Mouse (Mus musculus): ENCODE data around the gene Hgd.

Hgd gene

DNA sequence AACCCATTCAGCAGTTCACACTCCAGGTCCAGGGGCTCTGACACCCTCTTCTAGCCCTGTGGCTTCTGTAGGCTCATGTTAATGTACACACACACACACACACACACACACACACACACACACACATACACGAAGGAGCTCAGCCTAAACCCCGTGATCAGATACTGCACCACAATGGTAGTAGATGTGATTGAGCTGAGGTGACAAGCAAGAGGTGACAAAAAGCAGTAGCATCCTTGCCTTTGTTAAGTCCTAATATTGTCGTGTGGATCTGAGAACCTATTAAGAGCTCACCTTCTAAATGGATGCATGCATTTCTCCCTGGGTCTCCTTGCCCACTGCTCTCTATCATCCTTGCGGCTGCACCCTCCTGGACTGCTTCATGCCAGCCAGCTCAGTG is 698 bp downstream of the Hgd start:
- no peak for DNase-seq (ENCODE audit: low read depth, low spot score)

DNA sequence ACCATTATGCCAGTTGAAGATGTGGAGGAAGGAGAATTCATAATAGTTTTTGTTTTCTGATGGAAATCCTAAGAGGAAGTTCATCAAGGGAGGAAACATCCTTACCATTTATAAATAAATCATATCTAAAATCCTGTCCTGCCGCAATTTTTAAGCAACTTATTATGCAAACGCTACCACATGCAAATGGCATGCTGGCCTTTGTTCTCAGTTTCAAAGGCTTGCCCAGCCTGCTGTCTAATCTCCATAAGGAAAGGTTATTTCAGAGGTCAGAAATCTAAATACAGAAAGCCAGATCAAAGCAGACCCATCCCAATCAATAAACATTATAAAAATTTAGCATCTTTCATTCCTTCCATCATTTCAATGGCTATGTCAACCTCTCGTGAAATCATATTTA is 1.9 kb downstream of the Hgd start:
- DNase-seq (ENCODE audit: low read depth, low spot score), result no peak

DNA sequence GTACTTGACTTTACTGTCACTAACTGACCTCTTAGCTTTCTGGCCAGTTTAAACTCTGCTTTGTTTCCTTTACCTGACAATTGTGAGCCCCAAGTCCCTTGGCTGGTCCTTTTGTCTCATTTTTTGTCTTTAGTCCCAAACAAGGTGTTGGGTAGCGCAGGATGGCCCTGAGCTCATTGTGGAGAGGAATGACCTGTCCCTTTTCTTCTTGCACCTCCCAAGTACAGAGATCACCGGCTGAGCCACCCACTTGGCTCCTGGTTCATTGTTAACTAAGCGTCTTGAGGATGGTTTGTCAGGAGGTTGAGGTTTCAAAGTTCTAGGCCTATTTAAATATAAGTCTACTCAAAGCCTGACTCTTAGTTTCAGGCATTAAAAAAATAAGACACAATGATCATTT is 3.4 kb downstream of the Hgd start:
- no peak for DNase-seq (ENCODE audit: low read depth, low spot score)

DNA sequence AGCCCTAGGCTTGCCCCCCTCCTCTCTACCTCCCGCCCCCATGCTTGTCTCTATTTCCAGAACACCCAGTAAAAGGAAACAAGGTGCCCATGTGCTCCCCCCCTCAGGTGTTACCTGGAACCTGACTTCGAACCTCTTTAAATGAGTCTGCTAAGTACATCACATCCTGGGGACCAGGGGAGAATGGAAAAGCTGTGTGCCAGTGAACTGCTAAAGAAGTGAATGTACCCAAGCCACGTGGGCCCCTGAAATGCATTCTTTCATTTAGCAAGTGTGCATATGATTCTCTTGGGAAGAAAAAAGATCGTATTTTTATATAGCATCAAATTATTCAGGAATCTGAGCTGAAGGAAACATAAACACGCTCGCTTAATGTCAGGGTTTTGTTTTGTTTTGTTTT is 3.8 kb downstream of the Hgd start:
- no peak for DNase-seq (ENCODE audit: low read depth, low spot score)

DNA sequence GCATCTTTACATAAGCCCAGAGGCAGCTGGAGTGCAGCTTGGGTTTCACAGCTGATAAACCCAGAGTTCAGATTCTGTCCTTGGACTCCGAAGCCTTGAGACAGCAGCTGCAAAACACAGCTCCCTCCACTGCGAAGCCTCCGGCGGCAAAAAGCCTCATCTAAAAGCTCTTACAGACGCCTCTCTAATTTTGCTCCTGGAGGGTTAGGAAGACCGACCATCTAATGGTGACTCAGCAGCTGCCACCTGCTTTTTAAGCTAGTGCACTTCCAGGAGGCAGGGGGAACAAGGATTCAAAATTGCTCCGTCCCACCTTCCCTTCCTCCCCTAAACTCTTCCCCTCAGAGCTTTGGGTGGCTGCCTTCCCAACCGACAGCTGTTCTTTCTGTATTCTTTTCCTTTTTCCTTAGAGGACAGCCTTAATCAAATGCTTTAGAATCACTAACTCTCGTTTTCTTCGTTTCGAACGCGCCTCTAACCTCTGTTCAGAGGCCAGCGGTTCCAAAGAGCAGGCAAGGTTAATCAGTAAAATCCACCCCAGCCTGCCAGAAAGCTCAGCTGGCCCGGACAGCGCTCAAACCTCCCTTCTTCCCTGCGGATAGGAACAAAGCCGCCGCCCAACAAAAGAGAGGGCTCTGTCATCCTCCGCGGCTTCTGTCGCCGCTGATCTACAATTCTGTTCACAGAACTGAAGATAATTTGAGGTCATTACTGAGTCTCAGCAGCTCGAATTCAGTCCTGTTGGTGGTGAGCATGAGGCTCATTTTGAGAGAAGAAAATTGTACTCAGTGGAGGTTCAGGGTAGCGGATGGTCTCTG is 4.5 kb downstream of the Hgd start:
- DNase-seq (ENCODE audit: low read depth, low spot score), result peak; percentile 11

DNA sequence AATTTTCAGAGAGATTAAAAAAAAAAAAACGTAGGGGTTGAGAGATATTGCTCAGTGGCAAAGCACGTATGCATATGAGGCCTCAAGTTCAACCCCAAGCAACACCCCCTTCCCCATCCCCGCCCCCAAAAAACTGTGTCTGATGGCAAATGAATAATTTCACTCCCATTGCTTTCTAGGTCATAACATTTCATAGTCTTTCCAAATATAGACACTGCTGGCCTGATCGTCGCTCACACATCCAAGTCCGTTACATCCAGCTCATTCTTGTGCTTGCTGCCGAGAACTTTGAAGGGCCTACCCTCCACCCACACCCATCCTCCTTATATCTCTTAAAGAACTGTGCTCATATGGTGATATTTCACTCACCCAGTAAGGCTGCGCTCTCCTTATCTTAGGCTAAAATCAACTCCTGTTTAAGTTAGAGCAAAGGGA is 5.2 kb downstream of the Hgd start:
- no peak for DNase-seq (ENCODE audit: low read depth, low spot score)

DNA sequence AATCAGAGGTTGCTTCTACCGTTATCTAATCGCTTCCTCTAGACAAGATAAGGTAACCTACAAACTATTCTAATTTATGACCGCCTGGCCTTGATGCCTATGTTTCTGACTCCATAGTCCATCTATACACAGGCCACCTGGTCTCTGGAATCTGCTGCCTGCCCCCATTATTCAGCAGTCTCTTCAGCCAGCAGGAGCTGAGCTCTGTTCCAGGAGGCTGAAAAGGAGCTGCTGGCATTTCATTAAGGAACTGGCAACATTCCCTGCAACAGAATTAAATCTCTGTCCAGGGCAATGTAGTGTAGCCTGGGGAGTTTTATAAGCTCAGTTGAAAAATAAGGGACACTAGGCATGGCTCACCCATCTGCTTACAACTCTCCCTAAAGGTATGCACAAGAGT is 11.0 kb downstream of the Hgd start:
- DNase-seq (ENCODE audit: low read depth, low spot score), result no peak

DNA sequence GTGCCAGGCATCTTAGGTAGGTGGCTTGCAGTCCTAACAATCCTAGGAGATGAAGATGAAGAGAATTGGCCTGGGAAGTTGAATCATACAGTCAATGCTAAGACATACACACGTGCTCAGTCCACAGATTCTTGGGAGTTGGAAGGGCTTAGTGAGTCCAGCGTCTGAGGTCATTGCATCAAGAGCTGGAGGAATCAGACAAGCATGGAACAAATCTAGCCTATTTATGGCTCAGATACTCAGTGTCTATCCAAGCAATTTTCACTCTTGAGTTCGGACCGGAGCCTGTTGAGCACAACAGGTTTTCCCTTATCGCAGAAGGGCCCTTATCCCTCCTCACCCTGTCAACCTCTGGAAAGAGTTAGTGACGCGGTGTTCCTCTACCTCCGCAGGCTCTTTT is 11.6 kb downstream of the Hgd start:
- no peak for DNase-seq (ENCODE audit: low read depth, low spot score)

DNA sequence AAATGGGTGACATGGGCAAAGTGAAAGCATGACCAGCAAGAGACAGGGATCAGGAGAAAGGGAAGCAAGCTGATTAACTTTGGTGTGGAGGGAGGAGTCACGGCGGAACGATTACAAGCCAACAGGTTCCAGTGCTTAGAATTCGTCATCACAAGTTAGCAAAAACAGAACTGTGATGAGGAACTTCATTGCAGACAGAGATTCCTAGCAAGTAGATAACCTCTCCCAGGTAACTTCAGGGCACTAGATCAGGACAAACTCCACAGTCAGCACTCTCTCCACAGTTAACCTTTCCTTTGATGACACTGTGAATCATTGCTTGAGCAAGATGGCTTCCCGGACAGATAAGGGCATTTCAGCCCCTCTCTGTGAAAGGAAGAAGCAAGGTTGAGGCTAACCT is 17.5 kb downstream of the Hgd start:
- DNase-seq (ENCODE audit: low read depth, low spot score), result no peak

DNA sequence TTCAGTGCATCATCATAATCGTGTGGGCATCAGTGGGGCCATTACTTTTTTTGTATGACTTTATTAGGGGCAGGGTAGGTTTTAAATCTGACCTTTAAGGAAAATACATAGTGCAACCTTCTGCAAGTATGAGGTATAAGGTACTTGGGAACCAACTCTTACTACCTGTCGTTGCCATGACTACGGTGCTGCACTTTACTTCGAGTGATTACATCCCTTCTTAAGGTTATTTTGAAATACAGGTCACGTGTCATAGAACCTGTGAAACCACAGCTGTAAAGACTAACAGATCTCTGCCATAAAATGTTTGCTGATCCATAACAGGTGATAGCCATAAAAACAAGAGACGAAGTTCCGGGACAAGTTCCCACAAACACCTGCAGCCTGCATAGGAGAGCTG is 18.5 kb downstream of the Hgd start:
- no peak for DNase-seq (ENCODE audit: low read depth, low spot score)

DNA sequence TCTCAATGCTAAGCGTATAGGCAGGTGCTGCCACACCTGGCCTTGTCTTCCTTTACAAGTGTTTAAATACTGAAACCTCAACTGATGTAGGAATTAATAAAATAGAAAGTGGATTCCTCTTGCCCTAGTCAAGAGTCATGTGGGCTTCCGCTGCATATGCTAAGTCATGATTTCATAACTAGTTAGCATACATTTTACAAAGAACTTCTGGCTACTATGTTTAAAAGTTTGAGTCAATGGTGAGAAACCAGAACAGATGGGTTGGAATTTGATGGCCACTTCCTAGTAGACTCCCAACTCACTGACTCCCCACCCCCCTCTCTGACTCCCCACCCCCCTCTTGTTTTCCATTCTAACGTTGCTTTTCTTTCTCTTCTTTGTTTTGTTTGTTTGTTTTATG is 19.4 kb downstream of the Hgd start:
- no peak for DNase-seq (ENCODE audit: low read depth, low spot score)

DNA sequence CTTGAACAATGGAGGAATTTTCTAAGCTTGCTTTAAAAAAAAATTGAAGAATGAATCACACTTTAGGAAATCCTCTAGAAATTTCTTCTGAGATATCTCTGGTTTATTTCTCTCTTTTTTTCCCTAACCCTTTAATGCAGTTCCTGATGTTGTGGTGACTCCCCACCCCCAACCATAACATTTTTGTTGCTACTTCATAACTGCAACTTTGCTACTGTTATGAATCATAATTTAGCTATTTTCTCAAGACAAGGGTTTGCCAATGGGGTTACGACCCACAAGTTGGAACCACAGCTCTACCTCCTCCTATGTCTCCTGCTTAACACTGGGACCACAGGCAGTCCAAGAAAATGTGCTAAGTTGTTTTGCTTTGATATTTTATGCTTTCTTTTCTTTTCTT is 23.5 kb downstream of the Hgd start:
- DNase-seq (ENCODE audit: low read depth, low spot score), result no peak

DNA sequence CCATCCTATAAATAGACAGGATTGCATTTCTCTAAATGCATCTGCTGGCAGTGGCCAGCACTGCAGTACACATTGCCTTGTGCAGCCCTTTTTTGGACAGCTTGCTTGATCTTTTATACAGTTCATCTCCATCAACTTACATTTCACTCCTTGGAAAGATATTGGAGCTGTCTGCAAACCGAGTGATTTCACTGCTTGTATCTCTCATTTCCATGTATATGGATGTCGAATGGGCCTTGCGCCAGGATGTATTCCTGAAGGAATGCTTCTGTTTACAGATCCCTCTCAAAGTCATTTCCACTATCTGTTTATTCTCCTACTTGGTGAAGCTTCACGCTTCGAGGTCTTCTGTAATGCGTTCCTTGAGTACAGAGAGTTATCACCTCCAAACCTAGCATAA is 24.3 kb downstream of the Hgd start:
- no peak for DNase-seq (ENCODE audit: low read depth, low spot score)

DNA sequence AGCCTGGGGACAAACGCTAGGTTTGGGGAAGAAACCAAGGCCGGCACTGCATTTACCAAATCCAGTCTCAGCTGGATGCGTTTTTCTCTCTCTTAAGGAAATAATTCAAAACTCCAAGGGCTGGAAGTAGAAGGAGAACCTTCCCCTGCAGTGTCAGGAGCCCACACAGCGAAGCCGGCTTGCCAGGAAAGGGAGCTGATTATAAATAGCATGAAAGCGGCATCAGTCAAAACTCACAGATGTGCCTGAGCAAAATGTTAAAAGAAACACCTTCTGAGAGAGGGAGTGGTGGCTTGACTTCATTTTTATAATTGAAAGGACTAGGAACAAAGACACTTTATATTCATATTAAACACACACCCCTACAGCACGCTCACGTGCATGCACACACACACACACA is 30.4 kb downstream of the Hgd start:
- DNase-seq (ENCODE audit: low read depth, low spot score), result no peak

DNA sequence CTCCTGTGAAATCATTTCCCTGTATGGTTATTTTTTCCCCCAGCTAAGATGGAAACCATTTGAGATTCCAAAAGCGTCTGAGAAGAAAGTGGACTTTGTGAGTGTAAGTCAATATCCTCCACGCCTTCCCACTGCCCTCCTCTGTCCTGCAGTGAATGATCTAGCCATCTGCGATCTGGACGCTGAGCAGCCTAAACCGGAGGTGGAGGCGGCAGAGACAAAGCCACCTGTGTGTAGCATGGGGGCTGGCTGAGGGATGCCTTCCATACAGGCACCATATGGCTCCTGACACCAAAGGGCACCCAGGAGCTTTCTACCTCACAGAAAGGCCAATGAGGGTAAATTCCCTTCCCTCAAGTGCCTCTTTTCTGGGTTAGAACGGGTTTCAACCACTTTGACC is 31.1 kb downstream of the Hgd start:
- DNase-seq (ENCODE audit: low read depth, low spot score), result no peak

DNA sequence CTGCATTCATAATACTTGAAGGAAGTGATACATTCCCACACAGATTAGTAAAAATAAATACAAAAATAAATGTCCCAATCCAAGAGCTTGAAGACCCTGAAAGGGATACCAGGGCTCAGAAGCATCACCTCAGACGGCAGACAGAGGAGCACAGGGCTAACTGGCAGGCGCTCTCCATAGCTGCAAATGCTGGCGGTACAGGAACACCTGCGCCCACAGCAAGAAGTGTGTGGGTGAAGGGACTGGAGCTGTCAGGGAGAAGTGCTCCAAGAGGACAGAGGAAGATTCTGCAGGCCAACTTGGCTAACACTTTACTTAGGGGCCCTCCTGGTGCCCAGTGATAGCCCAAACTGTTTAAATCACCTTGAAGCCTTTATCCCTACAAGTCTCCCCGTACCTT is 32.1 kb downstream of the Hgd start:
- no peak for DNase-seq (ENCODE audit: low read depth, low spot score)

DNA sequence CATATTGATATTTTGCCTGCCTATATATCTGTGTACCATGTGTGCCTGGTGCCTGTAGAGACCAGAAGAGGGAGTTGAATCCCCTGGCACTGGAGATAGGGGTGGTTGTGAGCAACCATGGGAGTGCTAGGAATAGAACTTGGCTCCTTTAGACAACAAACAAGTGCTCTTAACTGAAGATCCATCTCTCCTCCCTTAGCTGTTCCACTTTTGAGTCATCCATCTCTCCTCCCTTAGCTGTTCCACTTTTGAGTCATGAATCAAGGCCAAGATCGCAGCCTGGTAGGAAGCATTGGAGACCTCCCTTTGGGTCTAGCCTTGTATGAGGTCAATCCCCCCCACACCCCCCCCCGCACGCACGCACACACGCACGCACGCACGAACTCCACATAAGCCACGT is 34.6 kb downstream of the Hgd start:
- DNase-seq (ENCODE audit: low read depth, low spot score), result no peak

DNA sequence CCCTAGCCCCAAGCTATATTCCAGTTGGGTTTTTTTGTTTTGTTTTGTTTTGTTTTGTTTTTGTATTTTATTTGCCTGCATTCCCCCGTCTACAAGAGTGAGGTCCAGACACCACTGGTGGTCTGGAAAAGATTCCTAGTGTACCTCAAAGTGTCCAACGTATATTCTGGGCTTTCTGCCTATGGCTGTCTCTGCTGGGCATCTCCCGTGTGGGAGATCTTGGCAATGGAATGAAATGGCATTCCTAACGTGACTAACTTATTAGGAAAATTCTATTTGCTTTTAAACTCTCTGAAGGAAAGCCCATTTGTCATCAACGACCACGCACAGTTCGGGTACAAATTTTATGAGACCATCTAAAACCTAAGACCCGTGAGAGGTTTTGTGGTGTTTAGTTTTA is 35.5 kb downstream of the Hgd start:
- no peak for DNase-seq (ENCODE audit: low read depth, low spot score)

DNA sequence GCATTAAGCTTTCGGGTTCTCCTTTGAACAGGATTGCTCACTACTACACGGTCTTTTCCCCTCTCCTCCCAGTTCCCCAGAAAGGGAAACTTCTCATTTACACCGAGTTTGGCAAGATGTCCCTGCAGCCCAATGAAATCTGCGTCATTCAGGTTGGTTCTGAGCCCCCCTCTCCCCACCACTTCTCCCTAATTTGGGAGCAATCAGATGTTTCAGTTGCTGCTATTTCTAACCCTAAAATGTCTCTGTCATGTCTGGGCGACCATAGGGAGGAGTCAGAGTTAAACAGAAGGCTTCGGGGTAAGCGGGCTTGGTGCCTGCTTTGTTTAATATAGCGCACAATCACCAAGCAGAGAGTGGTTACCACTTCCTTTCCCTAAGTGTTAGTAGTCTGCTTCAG is 36.2 kb downstream of the Hgd start:
- no peak for DNase-seq (ENCODE audit: low read depth, low spot score)

DNA sequence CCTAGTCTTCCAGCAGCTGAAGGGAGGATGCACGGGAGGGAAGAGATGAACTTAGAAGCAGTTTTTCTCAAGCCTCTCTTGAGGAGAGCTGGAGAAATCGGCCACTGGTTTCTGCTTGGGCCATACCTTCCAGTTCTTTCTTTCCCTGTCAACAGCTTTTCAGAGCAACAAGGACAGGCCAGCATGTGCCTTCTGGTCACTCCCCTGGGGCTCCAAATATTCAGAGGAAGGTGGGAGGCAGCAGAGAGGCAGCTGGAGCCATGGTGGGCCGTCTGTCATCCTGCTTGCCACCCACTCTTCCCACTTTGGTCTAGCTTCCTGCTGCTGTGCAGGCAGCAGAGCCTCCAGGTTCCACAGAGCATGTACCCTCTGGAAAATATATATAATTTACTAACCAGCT is 37.7 kb downstream of the Hgd start:
- DNase-seq (ENCODE audit: low read depth, low spot score), result no peak

DNA sequence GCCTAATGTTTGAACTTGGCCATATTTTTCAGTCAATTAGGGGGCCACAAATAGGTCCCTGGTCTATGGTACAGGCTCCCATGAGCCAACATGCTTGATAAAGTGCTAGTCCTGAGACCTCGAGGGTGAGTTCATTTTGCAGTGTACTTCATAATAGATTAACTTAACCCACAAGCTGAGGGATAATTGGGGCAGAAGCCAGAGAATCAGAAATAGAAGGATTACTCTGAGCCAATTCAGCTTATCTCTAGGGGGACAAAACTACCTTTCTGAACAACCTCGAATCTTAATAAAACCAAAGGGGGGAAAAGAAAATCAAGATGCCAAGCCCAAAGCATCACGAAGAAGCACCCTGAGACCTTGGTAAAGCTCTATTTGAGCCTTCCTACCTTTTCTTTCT is 42.5 kb downstream of the Hgd start:
- DNase-seq (ENCODE audit: low read depth, low spot score), result no peak

DNA sequence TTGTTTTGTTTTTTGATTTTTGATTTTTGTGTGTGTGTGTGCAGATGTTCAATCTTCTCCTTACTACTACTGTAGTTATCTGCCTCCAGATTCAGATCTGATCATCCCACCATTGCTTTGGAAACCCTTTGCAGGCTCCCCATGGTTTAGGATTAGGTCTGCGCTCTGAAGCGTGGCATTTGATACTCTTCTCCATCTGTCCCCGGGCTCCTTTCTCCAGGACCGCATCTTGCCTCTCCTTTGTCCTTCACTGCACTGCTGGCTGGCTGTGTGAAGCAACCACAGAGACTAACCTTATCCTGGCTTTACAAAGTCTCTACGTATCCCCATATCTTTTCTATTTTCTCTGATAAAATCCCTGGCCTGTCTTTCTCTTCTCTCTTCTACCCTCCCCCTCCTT is 43.0 kb downstream of the Hgd start:
- no peak for DNase-seq (ENCODE audit: low read depth, low spot score)

DNA sequence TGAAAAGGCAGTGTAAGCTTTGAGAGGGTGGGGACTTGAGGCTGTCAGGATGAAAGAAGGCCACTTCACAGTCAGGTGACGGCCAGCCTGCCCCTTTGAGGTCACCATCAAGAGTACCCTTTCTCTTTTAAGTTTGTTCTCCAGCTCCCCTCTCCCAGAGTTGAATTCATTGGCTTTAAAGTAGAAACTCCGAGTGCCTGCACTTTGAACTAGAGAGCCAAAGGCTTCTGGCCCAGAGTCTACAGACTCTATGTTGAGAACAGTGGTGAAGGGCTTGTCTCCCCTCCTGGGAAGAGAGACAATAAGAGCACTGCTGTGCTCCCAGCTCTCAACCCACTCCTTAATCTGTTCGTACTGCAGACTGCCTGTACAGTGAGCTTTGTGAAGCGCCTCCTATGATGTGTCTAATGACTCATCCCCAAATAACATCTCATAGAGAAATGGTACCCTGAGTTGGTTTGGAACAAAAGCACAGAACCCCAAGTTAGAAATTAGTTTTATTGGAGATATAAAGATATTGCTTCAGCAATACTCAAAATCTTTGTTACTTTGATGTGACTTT is 46.5 kb downstream of the Hgd start:
- no peak for DNase-seq (ENCODE audit: low read depth, low spot score)

DNA sequence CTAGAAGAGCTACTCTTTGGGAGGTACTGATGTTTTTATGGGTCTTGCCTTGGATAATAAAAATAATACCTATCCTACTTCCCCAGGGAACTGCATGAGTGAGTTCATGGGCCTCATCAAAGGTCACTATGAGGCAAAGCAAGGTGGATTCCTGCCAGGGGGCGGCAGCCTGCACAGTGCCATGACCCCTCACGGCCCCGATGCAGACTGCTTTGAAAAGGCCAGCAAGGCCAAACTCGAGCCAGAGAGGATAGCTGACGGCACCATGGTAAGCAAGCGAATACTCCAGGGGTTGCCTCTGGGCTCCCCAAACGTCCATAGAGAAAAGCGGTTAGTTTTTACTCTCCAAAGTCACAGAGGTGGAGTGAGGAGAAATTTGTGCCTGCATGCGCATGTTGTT is 48.4 kb downstream of the Hgd start:
- no peak for DNase-seq (ENCODE audit: low read depth, low spot score)
